Mouse (Mus musculus): Measurements from ENCODE around the gene Tmem135.

The Tmem135 gene

GRCm38 (mm10) chr7:89416027-89416426 lies 12.0 kb upstream of the Tmem135 start:
- no peak for DNase-seq

GRCm38 (mm10) chr7:89412094-89412493 lies 8.1 kb upstream of the Tmem135 start:
- no peak for DNase-seq

GRCm38 (mm10) chr7:89411346-89411745 lies 7.3 kb upstream of the Tmem135 start:
- DNase-seq, result no peak

DNA sequence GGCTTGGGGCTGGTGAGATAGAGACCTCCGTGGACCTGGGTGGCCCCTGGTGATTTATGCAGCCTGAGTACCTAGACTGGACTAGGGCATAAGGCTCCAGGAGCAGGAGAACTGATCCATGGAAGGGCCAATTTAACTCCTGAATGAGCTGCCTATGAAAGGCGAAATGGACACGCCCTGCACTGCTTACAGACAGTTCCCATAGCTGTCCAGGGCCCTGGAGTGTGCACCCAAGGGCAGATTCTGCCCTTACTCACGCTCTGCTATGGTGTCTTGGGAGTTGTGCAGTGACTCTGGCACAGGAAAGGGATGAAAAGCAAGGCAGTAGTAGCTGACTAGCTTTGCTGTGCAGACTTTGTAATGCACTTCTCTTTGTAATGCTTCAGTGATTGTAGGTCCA lies 6.3 kb upstream of the Tmem135 start:
- DNase-seq, result no peak

- DNase-seq, result no peak
These were observed 3.3 kb upstream of the Tmem135 start for GRCm38 (mm10) chr7:89407006-89407940.

GRCm38 (mm10) chr7:89406011-89406410 lies 2.0 kb upstream of the Tmem135 start:
- no peak for DNase-seq

DNA sequence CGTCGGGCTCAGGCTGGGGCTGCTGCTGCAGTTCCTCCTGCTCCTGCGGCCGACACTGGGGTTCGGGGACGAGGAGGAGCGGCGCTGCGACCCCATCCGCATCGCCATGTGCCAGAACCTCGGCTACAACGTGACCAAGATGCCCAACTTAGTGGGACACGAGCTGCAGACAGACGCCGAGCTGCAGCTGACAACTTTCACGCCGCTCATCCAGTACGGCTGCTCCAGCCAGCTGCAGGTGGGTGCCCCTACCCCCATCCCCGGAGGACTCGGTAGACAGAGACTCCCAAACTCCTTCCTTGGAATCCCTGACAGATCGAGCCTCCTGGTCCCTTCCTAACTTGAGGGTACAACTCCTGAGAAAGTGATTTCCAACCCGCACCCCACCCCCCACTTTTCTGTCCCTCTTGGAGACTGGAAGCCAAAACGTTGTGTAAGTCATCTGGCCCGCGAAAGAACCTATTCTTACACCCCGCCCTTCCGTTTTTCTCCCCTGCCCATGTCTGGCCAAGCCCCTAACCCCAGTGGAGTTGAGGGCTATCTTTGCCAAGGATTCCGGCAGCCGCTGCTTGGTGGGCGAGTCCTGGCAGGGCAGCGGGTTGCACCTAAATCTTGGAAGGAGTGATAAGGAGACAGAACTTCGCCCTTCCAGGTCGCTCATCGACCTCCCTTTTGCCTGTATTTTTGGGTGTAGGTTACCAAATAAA lies 865 bp upstream of the Tmem135 start:
- peak; percentile 33 for DNase-seq

DNA sequence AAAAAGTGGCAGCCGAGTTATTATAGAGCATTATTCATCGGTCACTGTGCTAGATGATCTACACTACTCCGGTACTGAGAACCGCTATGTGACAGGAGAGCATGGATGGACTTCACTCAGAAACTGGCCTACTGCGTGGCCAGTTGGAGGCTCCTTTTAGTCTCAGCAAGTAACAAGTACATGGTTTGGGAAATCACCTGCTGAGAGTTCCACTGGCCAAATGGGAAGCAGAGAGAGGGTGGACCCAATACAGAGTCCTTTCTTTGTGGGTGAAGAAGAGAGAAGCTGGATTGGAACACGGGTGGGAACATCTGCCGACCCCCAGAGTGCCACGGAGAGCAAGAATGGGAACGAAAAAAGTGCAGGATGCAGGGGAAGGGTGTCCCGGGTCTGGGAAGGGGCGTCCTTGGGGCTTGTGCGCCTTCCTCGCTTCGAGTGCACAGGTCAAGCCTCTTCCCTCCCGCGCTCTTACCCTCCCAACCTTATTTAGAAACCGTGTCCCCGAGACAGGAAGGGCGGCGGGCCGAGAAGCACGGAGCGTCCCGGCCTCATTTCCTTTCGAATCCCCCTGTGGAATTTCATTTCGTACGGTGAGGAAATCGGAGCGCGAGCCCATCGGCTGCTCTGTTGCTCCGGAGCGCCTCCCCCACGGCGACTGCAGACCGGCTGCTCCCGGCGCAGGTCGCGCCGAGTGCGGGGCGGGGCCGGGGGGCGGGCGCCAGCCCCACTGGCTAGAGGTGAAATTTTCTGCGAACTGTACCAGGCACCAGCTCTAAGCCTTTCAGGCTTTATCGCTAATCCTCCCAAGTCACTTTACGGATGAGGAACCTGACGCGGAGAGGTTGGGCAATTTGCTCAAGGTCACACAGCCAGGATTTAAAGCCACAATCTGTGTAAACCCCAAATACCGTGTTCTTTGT lies 709 bp downstream of the Tmem135 start:
- DNase-seq, result peak; percentile 85

GRCm38 (mm10) chr7:89401936-89402335 lies 2.1 kb downstream of the Tmem135 start:
- DNase-seq, result no peak

DNA sequence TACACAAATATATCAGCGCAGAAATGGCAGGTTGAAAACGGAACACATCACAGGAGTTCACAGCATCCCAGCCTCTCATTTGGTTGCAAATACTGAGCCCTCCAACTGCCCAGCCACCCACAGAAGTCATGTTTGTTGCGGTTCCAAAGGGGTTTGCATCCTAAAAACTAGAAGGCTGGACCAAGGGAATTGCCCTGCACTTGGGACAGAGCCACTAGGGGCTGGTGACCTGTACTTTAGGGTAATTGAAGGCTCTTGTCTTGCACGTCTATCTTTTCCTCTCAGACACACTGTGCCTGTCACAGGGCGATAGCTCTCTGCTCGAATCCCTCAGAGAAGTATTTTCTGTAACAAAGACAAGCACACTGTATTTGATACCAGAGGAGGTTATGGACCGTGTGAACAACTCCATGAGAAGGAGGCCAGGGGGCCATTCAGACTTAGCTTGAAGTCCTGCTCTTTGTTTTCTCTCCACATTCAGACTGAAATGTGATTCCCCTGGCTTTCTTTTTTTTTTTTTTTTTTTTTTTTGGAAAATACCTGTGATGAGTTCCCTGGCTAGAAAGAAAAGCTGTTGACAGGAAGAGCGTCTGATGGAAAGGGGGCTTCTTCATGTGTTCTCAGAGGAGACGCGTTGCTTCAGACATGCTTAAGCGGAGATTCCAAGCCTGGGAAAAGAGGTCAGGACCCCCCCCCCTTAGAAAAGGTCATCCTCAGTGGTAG lies 2.7 kb downstream of the Tmem135 start:
- DNase-seq, result no peak

- DNase-seq, result no peak
These were observed 3.3 kb downstream of the Tmem135 start for GRCm38 (mm10) chr7:89400721-89401120.

GRCm38 (mm10) chr7:89397837-89398534 lies 6.0 kb downstream of the Tmem135 start:
- DNase-seq, result no peak

GRCm38 (mm10) chr7:89396386-89396785 lies 7.6 kb downstream of the Tmem135 start:
- DNase-seq, result no peak

GRCm38 (mm10) chr7:89395399-89395798 lies 8.6 kb downstream of the Tmem135 start:
- DNase-seq, result no peak

- DNase-seq, result no peak
These were observed 11.2 kb downstream of the Tmem135 start for GRCm38 (mm10) chr7:89392825-89393224.

- no peak for DNase-seq
These were observed 11.6 kb downstream of the Tmem135 start for GRCm38 (mm10) chr7:89392388-89392787.

DNA sequence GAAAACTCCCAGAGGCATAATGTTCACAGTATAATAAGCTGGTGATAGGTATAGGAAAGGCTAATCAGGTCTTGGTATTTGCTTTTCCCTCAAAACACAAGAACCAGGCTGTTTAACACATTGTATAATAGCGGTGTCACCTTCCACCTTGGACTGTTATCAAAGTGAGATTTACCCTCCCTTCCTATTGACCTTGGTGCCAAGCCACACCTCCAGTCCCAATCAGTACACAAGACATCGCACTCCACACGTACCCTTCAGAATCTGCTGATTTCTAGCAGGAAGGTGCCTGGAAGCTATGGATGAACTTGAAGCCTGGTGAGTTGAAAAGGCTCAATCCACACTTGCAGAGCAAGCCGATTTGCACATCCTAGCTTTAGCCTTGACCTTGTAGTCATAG lies 12.2 kb downstream of the Tmem135 start:
- no peak for DNase-seq

DNA sequence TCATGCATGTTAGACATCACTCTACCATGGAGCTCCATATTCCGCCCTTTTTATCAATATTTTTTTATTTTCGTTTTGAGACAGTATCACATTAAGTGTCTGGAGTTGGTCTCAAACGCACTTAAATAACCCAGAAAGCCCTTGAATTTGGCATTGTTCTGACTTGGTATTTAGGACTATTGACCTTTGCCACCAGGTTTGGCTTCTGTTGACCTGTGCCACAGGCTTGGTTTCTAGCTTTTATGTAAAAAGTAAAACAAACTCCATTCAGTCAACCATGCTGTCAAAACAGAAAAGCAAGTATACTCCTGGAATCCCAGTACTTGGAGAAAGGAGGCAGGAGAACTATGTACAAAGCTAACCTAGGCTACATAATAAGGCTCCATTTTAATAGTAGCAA lies 12.7 kb downstream of the Tmem135 start:
- DNase-seq, result no peak

DNA sequence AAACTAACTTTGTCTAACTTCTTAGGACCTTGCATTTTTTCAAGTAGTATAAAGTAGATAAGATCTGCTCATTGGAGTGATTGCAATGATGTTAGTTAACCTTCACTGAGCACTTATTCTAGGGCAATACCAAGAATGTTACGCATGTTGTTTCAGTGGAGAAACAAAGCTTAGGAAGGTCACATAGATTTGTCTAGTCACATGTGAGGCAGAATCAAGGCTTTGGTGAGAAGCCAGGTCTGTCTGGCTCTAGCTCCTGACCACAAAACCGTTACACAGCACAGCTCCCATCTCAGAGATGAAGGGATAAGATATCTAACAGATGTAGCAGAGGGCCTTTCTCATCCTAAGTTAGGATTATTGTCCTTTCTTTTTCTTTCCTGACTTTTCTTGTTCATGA lies 13.4 kb downstream of the Tmem135 start:
- DNase-seq, result no peak

DNA sequence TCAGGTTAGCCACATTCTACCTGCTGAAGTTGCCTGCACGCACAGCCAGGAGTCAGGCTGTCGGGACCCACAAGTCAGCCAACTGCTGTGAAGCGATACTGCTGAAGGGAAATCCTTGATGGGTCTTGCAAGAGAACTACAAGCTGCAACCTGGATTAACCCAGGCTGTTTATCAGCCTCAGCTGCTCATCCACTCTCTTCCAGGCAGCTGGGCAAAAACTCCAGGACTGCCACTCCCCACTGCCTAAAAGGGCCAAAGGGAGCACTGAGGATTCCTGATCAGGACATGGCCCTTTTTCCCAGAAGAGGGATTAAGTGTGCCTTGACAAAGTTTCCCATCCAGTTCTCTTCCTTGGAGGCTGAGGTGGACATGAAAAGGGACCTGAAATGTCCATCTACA lies 15.0 kb downstream of the Tmem135 start:
- DNase-seq, result no peak

DNA sequence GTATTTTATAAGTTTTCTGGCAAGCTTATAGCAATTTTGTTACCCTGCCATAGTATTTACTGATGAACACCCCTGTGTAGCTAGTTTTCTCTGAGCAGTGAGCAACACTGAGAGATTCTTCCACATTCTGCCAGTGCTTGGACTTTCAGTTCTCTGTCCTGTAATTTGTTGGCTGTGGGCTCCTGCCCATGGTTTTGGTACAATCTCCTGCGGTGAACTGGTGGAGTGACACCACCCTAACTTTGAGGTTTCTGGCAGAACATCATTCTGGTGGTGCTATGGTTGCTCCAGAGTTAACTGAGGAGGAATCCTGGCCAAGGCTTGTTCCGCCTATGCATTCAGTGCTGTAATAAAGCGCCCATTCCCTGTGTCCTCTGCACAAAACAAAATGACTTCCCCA lies 21.1 kb downstream of the Tmem135 start:
- DNase-seq, result no peak

Data from retina, postnatal 1 day (tissue).